Mouse (Mus musculus): ENCODE measurements at regions not wholly inside any gene's neighbourhood (a gene's known extent, or its start where the extent isn't known, plus 50 kb on each side); places are given as distances from the start of the nearest gene placed in this dataset.

GRCm38 (mm10) chr2:75154448-75154847 lies 328.8 kb downstream of the Mtx2 start:
- intact Hi-C loops (cut with DNase I) = loop anchor here (5.0 kb wide), 1 partner anchor 158 kb away; no protein-coding TSS in a partner anchor
- DNase-seq (ENCODE audit: extremely low spot score in 1 of 2, low spot score in 2 of 2) = no peak

DNA sequence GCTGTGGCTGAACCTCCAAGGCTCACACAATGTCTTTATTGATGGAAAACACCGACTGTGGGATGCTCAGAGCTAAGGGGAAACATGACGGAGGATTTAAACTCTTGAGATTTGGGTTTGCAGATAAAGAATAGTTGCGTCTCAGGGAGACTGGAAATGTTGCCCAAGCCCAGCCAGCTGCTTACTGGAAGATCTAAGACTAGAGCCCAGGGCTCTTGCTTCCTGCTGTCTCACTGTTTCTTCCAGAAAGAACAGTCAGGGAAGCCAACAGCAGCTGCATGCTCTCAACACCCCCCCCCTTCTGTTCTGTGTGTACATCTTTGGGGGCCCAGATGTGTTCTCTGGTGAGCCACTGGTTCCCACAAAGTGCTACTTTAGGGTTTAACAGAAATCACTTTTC lies 333.0 kb downstream of the Mtx2 start:
- intact Hi-C loops (cut with DNase I) = no loop called here

DNA sequence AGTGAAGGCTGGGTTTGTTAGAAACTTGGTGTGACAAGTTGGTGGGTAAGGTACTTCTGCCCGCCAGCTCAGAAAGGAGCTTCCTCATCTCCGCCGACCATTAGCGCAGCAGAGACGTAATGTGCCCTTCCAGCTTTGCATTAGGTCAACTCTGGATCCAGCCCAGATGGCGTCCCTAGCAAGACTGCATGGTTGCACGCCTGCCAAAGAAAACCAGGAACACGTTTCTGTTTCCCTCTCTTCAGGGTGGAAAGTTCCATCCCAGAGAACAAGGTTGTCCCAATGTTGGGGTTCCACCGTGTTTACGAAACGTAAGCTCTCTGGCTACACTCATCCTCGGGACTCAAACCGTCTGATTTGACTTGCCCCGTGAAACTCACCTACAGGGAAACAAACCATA lies 335.5 kb downstream of the Mtx2 start:
- DNase-seq (ENCODE audit: extremely low spot score in 1 of 2, low spot score in 2 of 2) = no peak
- intact Hi-C loops (cut with DNase I) = no loop called here

More for the DNA sequence above, 333.0 kb downstream of the Mtx2 start:
- DNase-seq (ENCODE audit: extremely low spot score in 1 of 2, low spot score in 2 of 2) = no peak

DNA sequence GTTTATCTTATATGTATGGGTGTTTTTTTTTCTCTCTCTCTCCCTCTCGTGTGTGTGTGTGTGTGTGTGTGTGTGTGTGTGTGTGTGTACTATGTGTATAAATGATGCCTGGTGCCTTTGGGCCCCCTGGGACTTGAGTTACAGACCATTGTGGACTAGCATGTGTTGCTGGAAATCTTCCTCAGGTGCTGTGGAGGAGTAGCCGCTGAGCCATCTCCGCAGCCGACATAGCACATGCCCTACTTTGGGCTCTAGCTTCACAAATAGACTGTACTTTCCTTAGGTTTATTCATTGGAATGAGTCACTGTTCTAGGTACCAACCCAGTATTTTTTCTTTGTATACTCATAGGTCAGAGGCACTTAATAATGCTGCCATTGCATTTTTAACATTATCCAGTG lies 339.4 kb downstream of the Mtx2 start:
- intact Hi-C loops (cut with DNase I) = no loop called here
- no peak for DNase-seq (ENCODE audit: extremely low spot score in 1 of 2, low spot score in 2 of 2)

DNA sequence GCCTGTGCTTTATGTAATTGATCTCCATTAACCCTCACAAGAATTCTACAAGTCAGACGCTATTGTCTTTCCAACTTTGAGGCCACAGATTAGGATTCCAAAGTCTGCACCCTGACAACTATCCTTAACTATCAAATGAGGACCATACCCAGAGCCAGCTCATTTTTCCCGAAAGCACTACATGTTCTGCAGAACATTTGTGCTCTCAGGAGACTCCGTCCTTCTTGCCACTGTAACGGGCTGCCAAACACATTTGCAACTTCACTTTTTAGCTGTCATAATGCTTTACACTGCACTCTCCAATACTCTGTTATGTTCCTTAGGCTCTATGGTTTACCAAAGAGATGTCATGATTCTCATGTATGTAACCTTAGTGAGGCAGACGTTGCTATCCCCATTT lies 350.7 kb downstream of the Mtx2 start:
- intact Hi-C loops (cut with DNase I) = no loop called here
- DNase-seq (ENCODE audit: extremely low spot score in 1 of 2, low spot score in 2 of 2) = no peak

DNA sequence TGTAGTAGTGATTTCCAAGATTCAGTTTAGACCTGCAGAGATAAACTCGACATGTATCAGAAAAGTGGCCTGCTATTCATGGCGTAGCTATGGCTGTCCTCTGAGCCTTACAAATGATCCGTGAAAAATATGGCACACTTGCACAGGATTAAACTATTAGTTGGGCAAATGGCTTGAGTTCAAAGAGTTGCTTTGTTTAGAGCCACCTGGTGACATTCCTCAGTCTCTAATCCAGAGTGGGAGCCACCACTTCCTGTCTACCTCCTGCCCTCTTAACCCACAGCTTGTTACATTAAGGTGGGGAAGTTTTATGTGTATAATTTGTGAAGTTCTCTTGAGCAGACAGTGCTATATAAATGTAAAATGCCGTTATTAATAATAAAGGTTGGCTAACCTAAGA lies 357.7 kb downstream of the Mtx2 start:
- intact Hi-C loops (cut with DNase I) = no loop called here
- DNase-seq (ENCODE audit: extremely low spot score in 1 of 2, low spot score in 2 of 2) = no peak

DNA sequence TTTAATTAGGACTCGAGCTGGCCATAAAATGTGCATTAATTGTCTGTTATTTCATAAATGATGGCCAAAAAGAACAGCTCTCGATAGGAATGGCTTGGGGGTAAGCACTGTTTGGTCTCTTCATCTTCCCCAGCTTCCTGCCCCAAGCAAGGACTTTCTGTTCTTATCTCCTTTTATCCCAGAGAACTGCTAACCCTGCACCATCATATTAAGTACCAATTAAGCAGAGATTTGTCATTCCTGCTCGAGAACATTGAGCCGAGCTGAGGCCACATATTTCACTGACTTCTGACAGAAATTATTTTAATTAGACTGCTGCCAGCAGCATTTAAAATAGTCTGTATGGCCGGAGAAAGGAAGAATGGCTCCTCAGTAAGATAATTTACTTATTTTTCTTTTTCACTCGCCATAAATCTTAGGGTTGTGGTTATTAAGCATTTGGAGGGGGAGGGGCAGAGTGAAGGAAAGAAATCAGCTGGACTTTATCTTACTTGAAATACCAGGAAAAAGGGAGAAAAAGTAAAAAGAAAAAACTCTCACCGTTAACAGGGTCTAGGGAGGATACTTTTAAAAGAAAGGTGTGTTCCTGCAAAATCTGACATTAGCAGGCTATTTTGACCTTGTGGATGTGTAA lies 377.1 kb downstream of the Mtx2 start:
- intact Hi-C loops (cut with DNase I) = no loop called here
- no peak for DNase-seq (ENCODE audit: extremely low spot score in 1 of 2, low spot score in 2 of 2)

DNA sequence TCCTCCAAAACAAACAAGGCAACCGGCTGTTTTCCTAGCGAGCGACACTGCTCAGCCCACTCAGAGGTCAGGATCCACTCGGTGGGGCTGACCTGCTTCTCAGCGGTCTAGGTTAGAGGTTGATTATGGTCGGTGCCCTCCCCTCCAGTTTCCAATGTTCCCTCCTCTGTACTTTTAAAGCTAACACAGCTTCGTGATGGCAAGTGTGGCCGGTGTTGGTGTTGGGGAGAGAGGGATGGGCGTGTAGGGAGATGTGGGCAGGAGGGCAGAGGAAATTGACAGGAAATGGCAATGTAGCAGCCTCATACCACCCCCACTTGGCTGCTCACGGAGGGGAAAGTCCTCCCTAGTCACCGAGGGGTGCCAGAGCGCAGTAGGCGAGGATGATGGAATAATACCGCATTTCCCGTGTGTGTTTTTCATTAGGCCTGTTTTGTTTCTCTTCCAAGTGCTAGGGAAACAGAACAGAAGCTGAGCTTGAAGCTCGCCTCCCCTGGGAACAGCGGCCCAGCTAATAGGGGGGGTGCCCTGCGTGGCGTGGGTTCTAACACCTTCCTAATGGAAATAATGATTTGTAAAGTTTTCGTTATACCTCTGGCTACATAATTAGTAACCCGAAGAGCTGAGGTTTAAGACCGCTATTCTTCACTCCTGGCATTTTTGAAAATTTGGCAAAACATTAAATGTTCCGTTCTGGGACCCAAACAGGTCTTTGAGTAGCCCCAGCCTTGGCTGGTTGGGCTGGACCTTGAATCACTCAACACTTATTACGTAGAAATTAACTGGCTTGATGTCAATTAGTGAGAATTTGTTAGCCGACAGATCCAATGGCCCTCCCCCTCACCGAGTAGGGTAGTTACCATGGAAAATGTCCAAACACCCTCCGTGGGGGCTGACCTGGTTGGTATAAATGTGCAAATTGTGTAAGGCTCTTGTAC lies 383.5 kb downstream of the Mtx2 start:
- peak in 1 of 2 experiments; percentile 42 for DNase-seq (ENCODE audit: extremely low spot score in 1 of 2, low spot score in 2 of 2)
- intact Hi-C loops (cut with DNase I) = no loop called here

- no peak for DNase-seq (ENCODE audit: extremely low spot score in 1 of 2, low spot score in 2 of 2)
- intact Hi-C loops (cut with DNase I) = no loop called here
These were observed 384.4 kb downstream of the Mtx2 start for GRCm38 (mm10) chr2:75209790-75210583.

- intact Hi-C loops (cut with DNase I) = no loop called here
- DNase-seq (ENCODE audit: extremely low spot score in 1 of 2, low spot score in 2 of 2) = no peak
These were observed 391.3 kb downstream of the Mtx2 start for GRCm38 (mm10) chr2:75216931-75217330.

DNA sequence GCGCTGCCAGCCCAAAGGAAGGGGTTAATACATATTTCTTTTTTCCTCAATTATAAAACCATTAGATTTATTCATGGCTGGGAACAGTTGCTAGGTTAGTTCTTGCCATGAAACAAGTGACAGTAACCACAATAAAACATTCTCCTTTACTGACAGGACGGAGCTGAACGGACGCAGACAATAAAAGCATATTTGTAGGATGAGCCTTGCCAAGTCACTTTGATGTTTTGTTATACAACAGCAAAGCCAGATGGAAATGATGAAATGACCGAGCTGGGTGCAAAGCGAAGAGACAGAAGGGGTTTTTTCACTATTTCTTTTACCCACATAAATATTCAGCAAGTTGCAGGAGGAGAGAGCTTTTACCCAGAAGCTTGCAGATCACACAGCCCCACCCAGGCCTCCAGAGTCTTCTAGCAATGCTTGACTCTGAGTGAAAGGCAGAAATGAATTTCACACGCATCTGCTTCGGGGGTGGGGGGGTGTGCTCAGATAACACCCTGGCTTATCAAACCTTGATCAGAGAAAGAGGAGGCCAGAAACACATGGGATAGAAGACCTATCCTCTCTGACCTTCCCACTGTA lies 395.3 kb downstream of the Mtx2 start:
- intact Hi-C loops (cut with DNase I) = no loop called here
- no peak for DNase-seq (ENCODE audit: extremely low spot score in 1 of 2, low spot score in 2 of 2)

- DNase-seq (ENCODE audit: extremely low spot score in 1 of 2, low spot score in 2 of 2) = peak in 1 of 2 experiments; percentile 79
- intact Hi-C loops (cut with DNase I) = no loop called here
These were observed 398.8 kb downstream of the Mtx2 start for GRCm38 (mm10) chr2:75224443-75224842.

- intact Hi-C loops (cut with DNase I) = no loop called here
These were observed 415.4 kb downstream of the Mtx2 start for GRCm38 (mm10) chr2:75240976-75241375.

DNA sequence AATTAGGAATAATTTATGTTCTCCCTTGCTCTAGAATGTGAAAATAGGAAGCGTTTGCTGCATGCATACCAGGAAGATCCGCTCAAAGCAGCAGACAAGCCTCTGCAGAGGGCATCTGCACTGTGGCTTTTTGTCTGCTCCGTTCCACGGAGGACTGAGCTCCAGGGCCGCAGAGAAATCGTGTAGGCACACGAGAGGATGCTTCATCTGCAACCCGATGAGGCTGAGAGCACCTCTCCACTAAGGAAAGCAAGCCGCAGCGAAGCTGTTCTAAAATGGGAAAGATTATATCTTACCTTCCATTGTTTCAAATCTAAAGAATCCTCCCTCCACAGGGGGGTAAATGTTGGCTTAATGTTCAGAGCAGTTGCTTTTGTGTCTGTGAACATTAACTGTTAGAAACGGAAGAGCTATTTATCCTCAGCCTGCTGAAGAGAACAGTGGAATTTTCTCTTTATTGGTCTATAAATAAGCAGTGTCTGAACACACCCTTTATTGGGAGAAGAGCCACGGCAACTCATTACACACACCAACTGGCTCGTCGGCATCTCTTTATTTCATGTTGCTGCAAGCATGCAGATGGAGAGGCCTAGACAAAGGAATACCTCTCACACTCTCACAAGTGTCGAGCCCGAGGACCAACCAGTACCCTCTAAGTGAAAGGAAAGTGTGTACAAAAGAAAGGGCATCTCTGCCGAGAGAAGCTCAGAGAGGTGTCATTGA lies 414.6 kb upstream of the Hnrnpa3 start:
- intact Hi-C loops (cut with DNase I) = no loop called here

More at GRCm38 (mm10) chr2:75240976-75241375, 415.4 kb downstream of the Mtx2 start:
- DNase-seq (ENCODE audit: extremely low spot score in 1 of 2, low spot score in 2 of 2) = no peak

GRCm38 (mm10) chr2:75245256-75245655 lies 413.8 kb upstream of the Hnrnpa3 start:
- intact Hi-C loops (cut with DNase I) = no loop called here
- DNase-seq (ENCODE audit: extremely low spot score in 1 of 2, low spot score in 2 of 2) = no peak

More for the DNA sequence above, 414.6 kb upstream of the Hnrnpa3 start:
- DNase-seq (ENCODE audit: extremely low spot score in 1 of 2, low spot score in 2 of 2) = no peak

GRCm38 (mm10) chr2:75245662-75246061 lies 413.4 kb upstream of the Hnrnpa3 start:
- no peak for DNase-seq (ENCODE audit: extremely low spot score in 1 of 2, low spot score in 2 of 2)
- intact Hi-C loops (cut with DNase I) = no loop called here

DNA sequence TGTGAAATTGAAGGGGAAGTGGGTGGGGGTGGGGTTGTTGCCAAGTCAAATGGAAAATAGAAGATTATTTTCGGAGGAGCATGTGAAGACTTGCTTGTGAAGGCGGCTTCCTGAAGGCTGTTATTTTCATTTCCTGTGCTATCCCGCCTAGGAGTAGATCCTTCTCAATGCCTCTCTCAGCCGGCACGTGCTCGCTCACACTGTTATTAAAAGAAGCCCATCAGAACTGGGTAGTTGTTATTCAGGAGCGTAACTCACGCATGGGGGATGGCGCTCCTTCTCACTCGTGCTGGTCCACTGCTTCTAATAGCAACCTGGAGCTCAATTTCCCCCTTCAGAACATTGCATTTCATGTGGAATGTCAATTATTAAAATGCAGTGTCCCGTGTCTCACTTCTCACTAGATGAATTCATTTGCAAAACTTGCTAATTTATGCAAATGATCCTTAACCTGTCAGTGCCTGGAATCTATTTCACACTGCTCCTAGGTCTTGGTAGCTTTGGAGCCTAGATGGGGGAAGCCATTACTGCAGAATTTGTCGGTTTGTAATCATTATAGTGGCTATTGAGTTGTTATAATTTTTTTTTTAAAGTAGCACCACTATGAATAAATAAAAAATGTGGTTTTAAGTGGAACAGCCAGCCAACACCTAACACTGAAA lies 412.8 kb upstream of the Hnrnpa3 start:
- intact Hi-C loops (cut with DNase I) = no loop called here
- peak in 1 of 2 experiments; percentile 45 for DNase-seq (ENCODE audit: extremely low spot score in 1 of 2, low spot score in 2 of 2)

GRCm38 (mm10) chr2:75248251-75248650 lies 410.8 kb upstream of the Hnrnpa3 start:
- intact Hi-C loops (cut with DNase I) = no loop called here

More at GRCm38 (mm10) chr2:75248251-75248650, 410.8 kb upstream of the Hnrnpa3 start:
- no peak for DNase-seq (ENCODE audit: extremely low spot score in 1 of 2, low spot score in 2 of 2)
